Mouse (Mus musculus): Measurements from ENCODE around the gene Pcsk5.

Gene Pcsk5

DNA sequence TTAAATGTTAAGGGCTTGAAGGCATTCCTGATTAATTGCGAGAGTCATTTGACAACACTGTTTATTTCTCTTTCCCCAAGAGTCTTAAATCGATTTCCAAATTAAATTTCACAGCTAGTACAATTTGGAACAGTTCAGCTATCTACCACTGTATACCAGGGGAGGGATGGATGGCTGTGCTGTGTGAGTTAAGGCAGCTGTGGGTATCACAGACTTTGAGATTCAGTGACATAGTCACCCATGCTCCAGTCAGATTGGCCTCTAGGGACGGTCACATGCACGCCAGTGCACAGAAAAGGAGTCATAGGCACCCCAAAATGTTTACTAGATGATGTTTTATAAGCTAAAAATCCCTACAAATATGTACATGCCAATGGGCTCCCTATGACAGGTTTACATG, 260.0 kb downstream of the Pcsk5 start:
- DNase-seq (ENCODE audit: low read depth, low spot score) = no peak

DNA sequence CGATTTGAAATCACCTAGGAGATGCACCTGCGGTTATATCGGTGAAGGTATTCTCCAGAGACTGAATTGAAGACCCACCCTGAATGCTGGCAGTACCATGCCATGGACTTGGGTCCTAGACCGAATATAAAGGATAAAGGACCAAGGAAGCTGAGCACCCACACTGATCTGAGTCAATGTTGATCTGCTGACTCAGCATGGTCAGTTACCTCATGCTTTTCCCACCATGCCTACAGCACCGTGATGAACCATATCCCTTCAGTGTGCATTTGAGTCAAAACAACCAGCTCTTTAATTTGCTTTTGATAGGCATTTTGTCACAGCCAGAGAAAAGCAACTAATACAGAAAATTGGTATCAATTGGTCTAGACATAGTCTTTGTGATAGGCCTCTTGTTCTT, 262.9 kb downstream of the Pcsk5 start:
- DNase-seq (ENCODE audit: low read depth, low spot score) = no peak

DNA sequence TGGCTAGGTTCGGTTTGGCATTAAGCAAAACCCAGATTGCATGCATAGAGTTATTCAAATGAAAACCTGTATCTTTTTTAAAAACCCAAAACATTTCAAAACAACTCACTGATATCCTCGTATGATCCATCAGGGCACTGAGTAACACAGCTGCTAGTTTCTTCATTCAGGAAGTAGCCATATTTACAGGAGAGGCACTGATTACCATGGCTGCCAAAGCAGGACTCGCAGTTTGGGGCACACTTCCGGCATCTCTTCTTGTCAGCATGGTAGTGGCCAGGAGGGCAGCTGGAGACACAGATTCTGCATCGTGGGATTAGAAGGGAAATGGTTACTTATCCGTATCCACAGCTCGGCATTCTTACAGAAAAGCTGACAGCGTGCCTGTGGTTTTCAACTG, 265.1 kb downstream of the Pcsk5 start:
- DNase-seq (ENCODE audit: low read depth, low spot score) = no peak

DNA sequence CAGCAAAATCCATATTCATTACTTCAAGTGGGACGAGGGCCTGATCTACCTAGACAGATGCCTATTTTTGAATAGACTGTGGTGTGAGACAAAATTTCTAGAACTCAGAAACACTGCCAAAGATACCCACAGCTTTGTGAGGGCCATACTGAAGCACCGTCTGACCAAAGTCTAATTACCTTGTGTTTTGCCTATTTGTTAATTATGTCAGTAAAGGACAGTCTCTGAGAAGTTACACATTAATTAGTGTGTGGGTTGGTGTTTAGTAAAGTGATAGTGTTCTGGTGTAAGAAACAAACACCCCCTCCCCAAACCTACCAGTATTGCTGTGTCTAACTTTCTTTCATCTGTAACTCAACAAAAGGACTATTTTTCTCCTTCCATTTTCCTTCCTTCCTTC, 266.5 kb downstream of the Pcsk5 start:
- no peak for DNase-seq (ENCODE audit: low read depth, low spot score)

DNA sequence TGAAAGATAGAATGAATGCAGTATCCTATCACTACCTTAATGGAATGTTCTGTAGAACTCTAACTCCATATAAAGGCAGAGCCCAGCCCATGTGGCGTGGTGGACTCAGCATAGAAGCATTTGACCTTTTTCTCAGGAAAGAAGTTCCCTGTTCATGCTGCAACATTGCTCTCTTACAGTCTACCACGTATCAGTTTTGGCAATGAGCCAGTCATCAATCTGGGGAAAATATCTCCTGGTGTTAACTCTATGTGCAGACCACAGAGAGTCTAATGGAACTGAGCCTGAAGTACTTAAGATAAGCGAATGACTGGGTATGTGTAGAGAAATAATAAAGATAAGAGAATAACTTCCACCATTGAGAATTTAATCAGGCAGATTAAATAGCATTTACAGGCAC, 270.2 kb downstream of the Pcsk5 start:
- no peak for DNase-seq (ENCODE audit: low read depth, low spot score)

DNA sequence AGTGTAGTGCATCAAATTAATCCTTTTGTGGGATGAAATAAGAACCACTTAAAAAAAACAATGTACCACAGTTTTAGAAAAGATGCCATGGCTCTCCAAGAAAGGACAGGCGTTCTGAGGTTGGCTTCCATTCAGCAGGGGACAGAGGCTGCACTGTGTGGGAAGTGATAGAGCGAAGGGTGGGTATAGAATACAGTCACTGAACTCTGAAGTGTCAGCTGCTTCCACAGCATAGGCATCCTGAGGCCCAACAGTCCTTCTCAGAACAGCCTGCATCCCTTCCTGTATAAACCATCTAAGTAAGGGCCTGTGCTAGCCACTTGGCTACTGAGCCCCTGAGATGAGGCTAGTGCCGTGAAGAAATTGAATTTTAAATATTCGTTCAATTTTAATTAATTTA, 271.3 kb downstream of the Pcsk5 start:
- no peak for DNase-seq (ENCODE audit: low read depth, low spot score)

DNA sequence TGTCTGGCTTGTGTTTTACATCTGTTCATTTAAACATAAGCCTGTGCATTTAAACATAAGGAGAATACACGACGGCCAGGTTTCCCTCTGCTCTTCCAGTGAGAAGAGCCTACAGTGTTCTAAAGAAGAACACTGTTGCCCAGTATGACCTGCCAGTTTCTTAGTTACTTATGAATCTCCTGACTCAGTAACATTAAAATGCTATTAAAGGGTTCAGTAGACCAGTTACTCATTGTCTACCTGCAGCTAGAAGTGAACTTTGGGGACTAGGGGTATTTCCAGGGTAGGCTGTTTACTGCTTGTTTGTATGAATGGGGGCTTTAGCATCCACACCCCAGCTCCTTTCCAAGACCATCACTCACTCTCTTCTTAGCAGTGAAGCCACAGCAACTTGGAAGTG, 278.7 kb downstream of the Pcsk5 start:
- DNase-seq (ENCODE audit: low read depth, low spot score) = no peak

DNA sequence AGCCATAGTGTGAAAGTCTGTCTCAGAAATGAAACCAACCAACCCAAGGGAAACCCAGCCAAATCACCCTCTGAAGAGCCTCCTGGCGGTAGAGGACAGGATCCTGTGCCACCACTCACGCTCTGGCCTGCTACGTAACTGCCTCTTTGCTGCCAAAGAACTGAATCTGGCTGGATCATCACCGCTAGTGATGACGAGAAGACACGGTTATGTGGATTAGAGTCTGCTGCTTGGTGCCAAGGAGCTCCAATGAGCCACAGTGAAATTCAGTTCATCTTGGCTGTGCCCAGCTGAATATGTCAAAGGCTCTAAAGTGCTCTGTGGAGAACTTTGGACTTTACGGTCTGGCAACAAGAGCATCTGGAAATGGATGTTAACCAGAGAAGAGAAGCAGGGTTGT, 282.3 kb downstream of the Pcsk5 start:
- no peak for DNase-seq (ENCODE audit: low read depth, low spot score)

DNA sequence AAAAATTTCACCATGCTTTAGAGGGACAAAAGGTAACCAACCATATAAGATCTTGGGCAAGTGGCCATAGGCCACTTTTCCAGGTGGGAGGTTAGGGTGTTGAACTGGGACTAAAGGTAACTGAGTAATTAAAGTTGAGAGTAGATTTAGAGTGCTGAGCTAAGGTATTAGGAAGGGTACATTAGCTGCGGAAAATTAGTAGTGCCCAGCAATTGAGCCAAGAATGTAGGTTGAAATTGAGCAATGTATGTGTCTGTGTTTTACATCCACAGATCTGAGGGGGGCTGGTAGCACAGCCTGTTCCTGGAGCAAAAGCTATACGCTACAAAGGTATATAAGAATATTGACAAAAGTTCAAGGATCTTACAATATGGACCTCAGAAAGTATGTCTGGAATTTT, 282.9 kb downstream of the Pcsk5 start:
- DNase-seq (ENCODE audit: low read depth, low spot score) = no peak

DNA sequence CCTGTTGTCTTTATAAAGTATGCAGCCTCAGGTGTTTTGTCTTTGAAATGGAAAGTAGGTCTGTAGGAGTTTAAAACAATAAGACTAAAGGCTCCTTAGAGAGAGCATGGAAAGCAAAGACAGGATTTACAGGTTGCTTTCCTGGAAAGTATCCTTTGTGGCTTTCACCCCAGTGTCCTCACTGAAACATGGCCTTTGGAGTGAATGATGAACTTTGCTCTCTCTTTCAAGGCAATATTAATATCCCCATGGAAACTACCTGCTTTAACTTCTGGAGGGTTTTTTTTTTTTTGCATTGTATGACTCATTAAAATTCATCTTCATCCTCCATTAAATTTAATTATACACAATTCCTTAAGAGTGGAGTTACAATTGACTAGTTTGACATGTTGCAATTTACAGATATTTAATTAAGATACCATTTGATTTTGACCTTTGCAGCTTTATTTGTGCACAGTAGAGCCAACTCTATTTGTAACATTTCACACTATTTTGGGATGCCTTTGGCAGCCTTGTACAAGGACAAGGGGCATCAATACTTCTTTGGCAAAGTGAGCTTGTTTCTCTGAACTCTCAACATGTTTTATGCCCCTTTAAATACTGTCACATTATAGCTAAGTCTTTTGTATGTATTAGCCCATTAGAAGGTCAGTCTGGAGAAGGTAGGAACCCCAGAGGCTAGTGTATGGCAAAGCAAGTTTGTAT, 283.9 kb downstream of the Pcsk5 start:
- DNase-seq (ENCODE audit: low read depth, low spot score) = no peak

DNA sequence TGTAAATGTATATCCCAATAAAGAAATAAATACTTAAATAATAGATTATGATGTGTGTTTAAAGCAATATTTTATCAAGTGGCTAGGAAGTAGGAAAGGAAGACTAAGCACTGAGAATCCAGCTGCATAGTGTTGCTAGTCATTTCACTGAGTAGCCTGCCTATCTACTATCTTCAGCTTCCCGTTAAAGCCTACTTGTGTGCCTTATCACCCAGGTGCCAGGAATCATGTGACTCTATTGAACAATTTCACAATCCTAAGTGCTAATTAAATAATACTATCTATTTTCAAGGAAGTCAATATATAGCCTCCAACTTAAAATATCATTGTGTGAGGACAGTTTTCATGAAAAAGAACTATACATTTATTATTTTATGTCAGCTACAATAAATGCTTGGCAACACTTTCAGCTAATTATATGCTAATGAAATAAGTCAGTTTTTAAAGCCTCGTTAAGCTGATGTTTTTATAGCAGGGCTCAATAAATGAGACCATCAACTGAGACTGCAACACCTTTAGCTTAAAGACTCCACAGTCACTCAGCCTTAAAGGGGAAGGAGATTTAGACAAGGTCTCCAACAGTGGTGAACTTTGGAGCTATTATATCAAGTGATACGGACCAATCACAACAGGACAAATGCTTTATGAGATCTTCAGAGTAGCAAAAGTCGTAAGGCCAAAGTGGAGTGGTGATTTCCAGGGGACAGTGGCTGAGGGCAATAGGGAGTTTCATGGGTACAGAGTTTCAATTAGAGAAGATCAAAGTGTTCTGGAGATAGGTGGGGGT, 308.5 kb downstream of the Pcsk5 start:
- DNase-seq (ENCODE audit: low read depth, low spot score) = no peak

DNA sequence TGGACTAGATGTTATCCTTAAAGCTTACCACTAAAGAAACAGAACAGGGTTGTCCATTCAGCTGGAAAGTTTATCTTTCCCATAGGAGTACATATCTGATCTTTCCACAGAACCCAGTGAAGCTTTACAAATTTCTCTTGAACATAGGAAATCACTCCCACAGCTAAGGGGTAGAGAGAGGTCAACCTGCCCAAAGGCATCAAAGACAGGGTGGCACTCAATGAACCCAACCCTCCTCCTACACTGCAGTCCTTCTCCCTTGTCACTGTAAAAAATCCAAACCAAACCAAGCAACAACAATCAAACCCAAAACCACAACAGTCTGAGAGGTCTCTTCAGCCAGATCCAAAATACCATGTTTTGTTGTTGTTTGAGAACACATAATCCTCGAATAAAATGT, 311.9 kb downstream of the Pcsk5 start:
- no peak for DNase-seq (ENCODE audit: low read depth, low spot score)

DNA sequence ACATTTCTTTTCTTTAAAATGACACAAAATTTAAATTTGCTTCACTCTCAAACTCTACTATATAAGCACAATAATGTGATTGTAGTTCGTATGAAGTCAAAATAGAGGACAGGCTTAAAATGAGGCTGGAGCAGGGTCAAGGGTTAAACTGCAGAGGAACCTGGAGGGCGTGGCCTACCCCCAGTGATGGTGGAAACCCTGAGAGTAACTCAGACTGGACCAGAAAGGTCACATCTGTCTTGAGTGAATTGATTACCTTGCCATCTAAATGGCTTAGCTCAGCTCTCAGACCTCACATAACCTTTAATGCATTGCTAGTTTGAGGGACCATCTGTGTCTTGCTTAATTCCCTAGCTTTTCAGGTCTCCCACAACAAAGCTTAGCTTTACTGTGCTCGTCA, 323.0 kb downstream of the Pcsk5 start:
- DNase-seq (ENCODE audit: low read depth, low spot score) = no peak

DNA sequence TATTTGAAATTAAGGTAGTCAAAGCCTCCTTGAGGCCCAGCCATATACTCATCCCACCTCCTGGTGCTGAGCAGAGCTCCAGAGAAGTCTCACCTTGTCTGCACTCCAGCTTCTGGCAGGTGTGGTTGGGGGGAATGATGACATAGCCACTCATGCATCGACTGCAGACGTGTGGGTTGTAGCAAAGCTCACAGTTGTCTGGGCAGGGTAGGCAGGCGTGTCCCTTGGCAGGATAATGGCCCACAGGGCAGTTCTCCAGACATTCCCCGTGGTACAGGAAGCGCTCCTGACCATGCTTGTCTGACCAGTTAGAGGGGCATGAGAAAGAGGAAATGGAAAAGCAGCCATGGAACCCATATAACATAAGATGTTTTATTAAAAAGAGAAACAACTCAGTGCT, 326.1 kb downstream of the Pcsk5 start:
- DNase-seq (ENCODE audit: low read depth, low spot score) = no peak

DNA sequence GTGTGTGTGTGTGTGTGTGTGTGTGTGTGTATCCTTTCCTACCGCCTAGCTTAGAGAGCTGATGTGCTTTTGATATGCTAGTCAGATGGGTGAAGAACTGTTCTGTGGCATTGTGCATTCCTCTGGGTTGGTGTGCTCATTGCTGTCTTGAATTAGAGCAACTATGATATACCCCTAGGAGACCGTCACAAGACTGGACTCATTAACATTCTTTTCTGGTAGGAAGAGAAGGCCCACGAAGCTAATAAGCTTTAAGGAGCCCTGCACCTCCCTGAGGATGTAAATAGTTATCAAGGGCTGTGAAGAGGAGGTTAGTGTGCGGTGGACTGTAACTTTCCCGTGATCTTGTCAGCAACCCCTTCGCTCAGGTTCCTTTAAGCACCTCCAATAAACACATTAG, 333.2 kb downstream of the Pcsk5 start:
- DNase-seq (ENCODE audit: low read depth, low spot score) = no peak

DNA sequence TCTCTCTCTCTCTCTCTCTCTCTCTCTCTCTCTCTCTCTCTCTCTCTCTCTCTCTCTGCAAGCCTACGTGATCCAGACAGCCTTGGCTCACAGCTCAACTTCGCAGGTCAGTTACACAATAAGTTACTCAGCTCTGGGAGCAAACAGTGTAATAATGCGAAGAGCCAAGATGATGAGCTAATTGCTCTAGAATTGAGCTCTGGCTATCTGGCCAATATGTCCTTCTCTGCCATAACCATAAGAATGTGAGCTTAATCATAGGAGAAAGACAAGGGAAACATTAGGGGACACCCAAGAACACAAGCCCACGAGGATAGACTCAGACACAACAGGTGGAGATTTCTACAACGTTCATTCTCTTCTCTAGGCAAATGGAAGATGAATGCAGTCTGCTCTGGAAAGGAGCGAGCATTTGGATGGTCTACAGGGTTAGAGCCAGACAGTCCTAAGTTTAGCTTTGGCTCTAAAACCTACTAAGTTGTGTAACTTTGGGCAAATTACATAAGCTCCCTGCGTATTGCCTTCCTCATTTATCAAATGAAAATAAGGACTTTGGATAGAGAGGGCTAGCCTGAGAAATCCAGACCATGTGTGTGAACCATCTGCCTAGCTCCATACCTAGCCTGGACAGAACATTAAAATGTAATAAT, 338.7 kb downstream of the Pcsk5 start:
- no peak for DNase-seq (ENCODE audit: low read depth, low spot score)

DNA sequence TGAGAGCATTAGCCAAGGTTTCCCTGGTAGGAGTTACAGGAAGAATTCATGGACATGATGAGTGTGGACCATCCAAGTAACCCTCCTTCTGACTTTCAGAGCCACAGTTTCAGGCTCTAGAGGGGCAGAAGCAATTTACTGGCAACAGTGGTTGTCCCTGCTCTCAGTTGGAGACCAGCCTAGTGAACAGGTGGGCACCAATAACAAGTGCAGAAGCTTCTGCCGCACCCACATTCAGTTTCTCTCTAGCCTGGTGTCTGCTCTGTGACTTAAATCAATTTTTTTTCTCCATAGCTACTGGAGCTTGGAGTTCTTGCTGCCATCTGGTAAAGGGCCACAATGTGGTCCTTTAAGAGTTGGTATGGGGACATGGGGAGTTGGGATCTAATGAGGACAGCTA, 341.3 kb downstream of the Pcsk5 start:
- no peak for DNase-seq (ENCODE audit: low read depth, low spot score)

DNA sequence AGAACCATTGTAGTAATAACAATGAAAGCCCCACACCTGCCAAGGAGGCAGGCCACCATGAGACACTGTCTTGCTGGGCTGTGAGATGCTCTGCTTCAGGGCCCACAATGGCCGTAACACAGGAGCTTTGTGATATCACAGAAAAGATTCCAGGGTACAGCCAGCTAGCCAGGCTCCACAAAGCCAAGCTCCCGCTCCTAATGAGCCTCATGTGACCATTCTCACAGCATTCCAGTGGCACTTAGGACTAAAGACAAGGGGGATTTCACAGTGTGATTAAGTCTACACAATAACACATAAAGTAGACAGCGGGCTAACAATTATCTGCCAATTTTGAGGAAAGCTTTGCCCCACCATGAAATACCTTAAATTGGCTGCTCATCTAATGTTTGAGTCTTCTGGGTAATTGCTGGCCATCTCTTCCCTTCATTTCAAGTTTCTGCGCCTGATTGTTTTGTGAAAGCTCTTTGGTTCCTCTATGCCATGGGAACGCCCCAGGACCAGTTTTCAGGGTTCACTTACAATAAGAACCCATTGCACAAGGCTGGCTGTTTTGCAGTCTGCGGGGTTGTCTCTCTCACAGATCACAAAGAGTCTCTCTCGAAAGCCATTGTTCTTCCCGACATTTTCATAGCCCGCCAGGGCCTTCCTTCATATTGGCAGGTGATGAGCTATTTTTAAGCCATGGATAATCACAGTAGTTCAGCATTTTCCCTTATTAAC, 345.4 kb downstream of the Pcsk5 start:
- no peak for DNase-seq (ENCODE audit: low read depth, low spot score)

DNA sequence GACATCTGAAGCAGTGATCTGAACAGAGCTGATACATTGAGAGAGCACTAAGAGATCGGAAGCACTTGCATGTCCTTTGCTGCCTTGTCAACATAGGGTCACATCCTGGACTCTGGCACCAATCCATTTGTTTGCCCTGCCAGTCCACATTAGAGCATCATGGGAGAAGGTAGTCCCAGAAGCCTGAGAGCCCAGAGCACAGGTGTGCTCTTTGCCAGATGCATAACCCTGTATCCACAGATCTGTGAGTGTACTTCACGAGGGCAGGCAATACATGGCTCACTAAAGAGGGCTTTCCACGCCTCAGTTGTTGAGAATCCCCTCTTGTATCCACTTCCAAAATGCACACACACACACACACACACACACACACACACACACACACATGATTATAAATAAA, 346.1 kb downstream of the Pcsk5 start:
- no peak for DNase-seq (ENCODE audit: low read depth, low spot score)

DNA sequence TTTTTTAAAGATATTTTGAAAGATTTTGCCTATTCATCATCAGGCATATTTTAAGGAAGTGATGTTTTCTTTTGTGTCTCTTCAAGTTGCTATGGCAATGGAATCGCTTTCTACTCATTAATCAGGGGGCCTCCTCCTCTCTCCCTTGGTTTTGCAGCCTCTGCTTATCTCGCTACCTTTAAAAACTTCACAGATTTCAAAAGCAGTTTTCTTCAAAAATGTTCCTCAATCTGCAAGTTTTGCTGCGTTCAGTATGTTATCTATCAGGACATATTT, 347.6 kb downstream of the Pcsk5 start:
- no peak for DNase-seq (ENCODE audit: low read depth, low spot score)

DNA sequence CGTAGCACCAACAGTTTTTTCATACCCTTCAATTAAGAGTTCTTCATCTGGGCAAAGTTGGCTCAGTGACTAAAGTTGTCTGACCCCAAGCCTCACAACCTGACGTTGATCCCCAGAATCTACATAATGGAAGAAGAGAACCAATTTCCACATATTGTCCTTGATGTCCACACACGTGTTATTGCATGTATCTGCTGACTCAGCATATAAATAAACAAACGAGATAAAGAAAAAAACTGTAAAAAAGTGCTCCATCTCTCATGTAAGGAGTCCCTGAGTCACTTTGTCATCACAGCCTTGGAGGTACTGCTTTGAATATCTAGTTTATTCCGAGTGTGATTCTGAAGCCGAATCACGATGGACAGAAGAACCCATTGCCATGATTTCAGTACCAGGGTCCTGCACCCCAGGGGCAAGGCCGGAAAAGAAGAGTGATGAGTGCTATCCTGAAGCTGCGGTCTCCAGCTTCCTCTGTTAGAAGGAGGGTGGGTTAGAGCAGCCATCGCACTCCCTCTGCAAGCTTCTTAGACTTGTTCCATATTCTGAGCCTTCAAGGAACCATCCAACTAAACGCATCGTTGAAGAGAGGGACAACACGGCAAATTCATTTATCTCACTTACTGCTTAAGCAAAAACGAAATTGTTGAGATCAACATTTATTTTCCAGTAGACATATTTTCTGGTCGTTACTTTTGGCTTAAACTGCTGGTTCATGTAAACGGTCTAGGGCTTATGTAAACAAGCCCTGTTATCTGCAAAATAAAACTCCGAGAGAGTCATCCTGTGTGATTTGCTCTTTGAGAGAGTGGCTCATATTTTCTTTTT, 348.2 kb downstream of the Pcsk5 start:
- no peak for DNase-seq (ENCODE audit: low read depth, low spot score)

All from ES-CJ7 (cell line).